Comparison of ENCODE assay signal across 8 mouse cellular contexts in the genomic region with DNA sequence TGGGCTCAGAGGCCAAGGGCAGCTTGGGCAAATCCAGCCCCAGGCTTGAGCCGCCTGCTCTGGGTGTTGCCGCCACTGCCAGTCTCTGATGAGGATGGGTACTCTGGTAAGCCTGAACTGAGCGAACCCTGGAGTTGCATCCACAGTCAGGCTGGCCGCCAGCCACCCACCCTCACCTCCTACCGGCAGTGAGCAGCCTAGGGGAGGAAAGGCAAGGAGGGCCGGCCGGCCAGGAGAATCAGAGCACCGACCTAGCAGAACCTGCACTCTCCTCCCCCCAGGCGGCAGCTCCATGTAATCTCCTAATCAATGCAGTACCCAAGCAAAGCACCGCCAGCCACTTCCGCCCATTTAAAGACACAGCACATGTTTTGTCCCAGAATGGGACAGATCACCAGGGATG.
DNase-seq lines count a peak whose midpoint lies in the region; ATAC-seq and TF ChIP-seq lines count a peak whose summit lies in the region.

No protein-coding gene starts in this region.

- TF ChIP-seq POLR2A in olfactory bulb, adult 2 months (IDR thresholded peaks at IDR 0.05; ENCODE audit: insufficient read depth, low read depth, low read length), result no peak

- peaks cover 8% of the 10 kb centered on the region; the same call in 1 of the 2 replicates for H3K4me1 ChIP-seq in liver, embryonic 12.5 days
- peaks cover 32% of the 10 kb centered on the region for H3K4me1 ChIP-seq in olfactory bulb, adult 2 months (ENCODE audit: control insufficient read depth, insufficient read depth, low read length)

- no peaks in the 10 kb centered on the region; the same call in 1 of the 2 replicates for H3K27me3 ChIP-seq in liver, embryonic 12.5 days (replicated peaks)

- no peaks in the 10 kb centered on the region for H3K9me3 ChIP-seq in liver, embryonic 12.5 days (replicated peaks)

- H3K27ac ChIP-seq in liver, embryonic 12.5 days, result no peak overlapping the region
- peak overlapping the region; percentile 88 for H3K27ac ChIP-seq in olfactory bulb, adult 2 months (ENCODE audit: insufficient read depth, low read depth, low read length)

- no peak overlapping the region for H3K9ac ChIP-seq in liver, embryonic 12.5 days

- no peaks in the 10 kb centered on the region for H3K36me3 ChIP-seq in liver, embryonic 12.5 days

- 0 out of 2 replicates have a peak overlapping the region, but pooled peaks have one; percentile 11 for H3K4me3 ChIP-seq in liver, embryonic 12.5 days
- peak overlapping the region; percentile 62 for H3K4me3 ChIP-seq in olfactory bulb, adult 2 months (ENCODE audit: insufficient read depth, low read depth, low read length)

- DNase-seq in Muller cell, postnatal 12 days (ENCODE audit: inconsistent ontology term), result peak; percentile 90
- peak; percentile 90 for DNase-seq in cerebellum, adult 9-10 months
- peak; percentile 57 to 61 for DNase-seq in frontal cortex, postnatal 10 days (ENCODE audit: low spot score in 2 of 2)
- peak; percentile 62 to 79 for DNase-seq in kidney, postnatal 4 days
- no peak for DNase-seq in spleen, postnatal 14 days (ENCODE audit: low spot score in 2 of 2)
- no peak for DNase-seq in thymus, postnatal 10 days (ENCODE audit: low spot score in 2 of 2)

- ATAC-seq in liver, embryonic 12.5 days, result peak; percentile 61

- TF ChIP-seq CTCF in olfactory bulb, adult 2 months (IDR thresholded peaks at IDR 0.05; ENCODE audit: insufficient read depth, low read depth, low read length), result no peak

- peak overlapping the region; percentile 38 for H3K4me2 ChIP-seq in liver, embryonic 12.5 days

- 19% methylated on average over 11 of the region's 11 CpGs for WGBS in liver, embryonic 12.5 days (ENCODE audit: insufficient replicate concordance)
- 6% methylated on average over 11 of the region's 11 CpGs for WGBS in olfactory bulb, adult 2 months

Comparison
In these comparisons a context has a peak if more than half of its experiments do, and no peak if none do; other contexts are left out.
1. DNase-seq: peak in Muller cell, postnatal 12 days (single experiment), cerebellum, adult 9-10 months (single experiment), frontal cortex, postnatal 10 days (2 of 2) and kidney, postnatal 4 days (2 of 2); none in spleen, postnatal 14 days (0 of 2) and thymus, postnatal 10 days (0 of 2).